Mouse (Mus musculus) right cerebral cortex, postnatal 36 days (tissue): ENCODE results near the gene Zcchc10.
A peak's percentile ranks its signal among the peaks of the same experiment; 100 is the strongest.
"Not testable (repeated sequence)": the region's sequence is repeated elsewhere in the genome, so short reads cannot be mapped to it uniquely, and the experiment has no call there.

ENCODE experiments used
- DNase-seq, 2 experiments: peaks; one replicate each; pipeline ENCODE4 v3.0.0; 2022; ENCODE audit warnings: low spot score in 2 of 2, mixed read lengths in 1 of 2

The Zcchc10 gene

GRCm38 (mm10) chr11:53316996-53317395 lies 7.5 kb upstream of the Zcchc10 start:
- DNase-seq: no peak

- DNase-seq: no peak
These were observed 6.4 kb upstream of the Zcchc10 start for GRCm38 (mm10) chr11:53318041-53318440.

- not testable (repeated sequence) for DNase-seq
These were observed 5.9 kb upstream of the Zcchc10 start for GRCm38 (mm10) chr11:53318568-53318967.

GRCm38 (mm10) chr11:53319867-53320266 lies 4.6 kb upstream of the Zcchc10 start:
- not testable (repeated sequence) for DNase-seq

GRCm38 (mm10) chr11:53330325-53330724 lies 5.8 kb downstream of the Zcchc10 start:
- no peak for DNase-seq

- no peak for DNase-seq
These were observed 6.6 kb downstream of the Zcchc10 start for GRCm38 (mm10) chr11:53331121-53331520.

GRCm38 (mm10) chr11:53332076-53332680 lies 7.7 kb downstream of the Zcchc10 start:
- no peak for DNase-seq

GRCm38 (mm10) chr11:53335505-53336181 lies 11.2 kb downstream of the Zcchc10 start:
- DNase-seq: no peak

GRCm38 (mm10) chr11:53336182-53336571 lies 11.7 kb downstream of the Zcchc10 start:
- no peak for DNase-seq

GRCm38 (mm10) chr11:53336924-53337323 lies 12.4 kb downstream of the Zcchc10 start:
- DNase-seq: no peak

- no peak for DNase-seq
These were observed 13.2 kb downstream of the Zcchc10 start for GRCm38 (mm10) chr11:53337684-53338083.

- not testable (repeated sequence) for DNase-seq
These were observed 16.5 kb downstream of the Zcchc10 start for GRCm38 (mm10) chr11:53341019-53341418.

- no peak for DNase-seq
These were observed 18.2 kb downstream of the Zcchc10 start for GRCm38 (mm10) chr11:53342711-53343110.

- DNase-seq: no peak
These were observed 20.8 kb downstream of the Zcchc10 start for GRCm38 (mm10) chr11:53345328-53345727.

GRCm38 (mm10) chr11:53345738-53346137 lies 21.3 kb downstream of the Zcchc10 start:
- DNase-seq: no peak

GRCm38 (mm10) chr11:53350291-53351223 lies 26.1 kb downstream of the Zcchc10 start, which contains the start of gene Aff4:
Aff4 (plus strand) TSS chr11:53350833.
- peak; percentile 82 to 86 for DNase-seq

- peak in 1 of 2 experiments; percentile 39 for DNase-seq
These were observed 26.9 kb downstream of the Zcchc10 start for GRCm38 (mm10) chr11:53351224-53351942.

- no peak for DNase-seq
These were observed 27.6 kb downstream of the Zcchc10 start for GRCm38 (mm10) chr11:53351943-53352590.

- DNase-seq: no peak
These were observed 34.2 kb downstream of the Zcchc10 start for GRCm38 (mm10) chr11:53358504-53359155.

GRCm38 (mm10) chr11:53367032-53367431 lies 42.6 kb downstream of the Zcchc10 start:
- no peak for DNase-seq

- no peak for DNase-seq
These were observed 54.4 kb downstream of the Zcchc10 start for GRCm38 (mm10) chr11:53378918-53379317.
